Mouse (Mus musculus) ES-Bruce4 (cell line): ENCODE data around the gene Mme.

ENCODE experiments used
- CTCF ChIP-seq: IDR thresholded peaks from one replicate; pipeline ENCODE4 v1.8.1; 2011; ENCODE audit warnings: low read depth, low read length
- EP300 ChIP-seq: IDR thresholded peaks from 2 replicates; pipeline ENCODE4 v1.6.1; 2011; ENCODE audit warnings: low read depth, low read length; ENCODE audit not compliant: insufficient read depth
- POLR2A ChIP-seq: IDR thresholded peaks from one replicate; pipeline ENCODE4 v1.8.1; 2011; ENCODE audit warnings: low read length; ENCODE audit not compliant: insufficient read depth

DNA sequence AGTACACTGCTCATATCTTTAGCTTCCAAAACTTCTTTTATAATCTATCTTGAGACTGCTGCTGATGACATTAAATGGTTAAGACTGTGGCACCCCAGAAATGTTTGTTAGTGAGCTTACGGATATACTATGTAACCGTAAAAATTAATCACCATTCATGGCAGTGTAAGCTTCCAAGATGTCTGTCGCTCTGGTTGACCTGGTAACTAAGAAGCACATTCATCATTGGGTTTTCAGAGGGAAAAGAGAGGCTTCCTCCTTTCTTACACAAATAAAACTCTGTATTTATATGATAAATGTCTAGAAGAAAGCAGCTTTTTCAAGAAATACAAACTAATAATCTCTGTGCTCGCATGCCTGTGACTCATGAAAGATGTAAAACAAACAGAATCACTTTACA is 156.8 kb downstream of the Mme start:
- TF ChIP-seq CTCF (no peak), POLR2A (no peak), EP300 (no peak)
